Mouse (Mus musculus): ENCODE results near the gene Epha1.

GRCm38 (mm10) chr6:42310427-42311053 is 62.5 kb downstream of the Epha1 start:
- TF ChIP-seq POLR2A (IDR thresholded peaks at IDR 0.05; ENCODE audit: insufficient read length, low read depth): no peak
- TF ChIP-seq USF1 (IDR thresholded peaks at IDR 0.05; ENCODE audit: low read depth): no peak
- TF ChIP-seq CEBPB (IDR thresholded peaks at IDR 0.05; ENCODE audit: insufficient read depth, poor library complexity, severe bottlenecking): no peak
- no peak for TF ChIP-seq TCF12 (IDR thresholded peaks at IDR 0.05; ENCODE audit: insufficient read depth, poor library complexity, severe bottlenecking)
- no peak for TF ChIP-seq MYOG (IDR thresholded peaks at IDR 0.05; ENCODE audit: control insufficient read depth in 1 of 3, insufficient read depth in 1 of 3, insufficient read length in 2 of 3, low read depth in 2 of 3)
- TF ChIP-seq POLR2AphosphoS2 (IDR thresholded peaks at IDR 0.05; ENCODE audit: insufficient read length, low read depth): no peak
- TF ChIP-seq E2F4 (IDR thresholded peaks at IDR 0.05; ENCODE audit: insufficient read depth): no peak
- no peak for TF ChIP-seq TCF3 (IDR thresholded peaks at IDR 0.05; ENCODE audit: insufficient read length, low read depth)
- TF ChIP-seq MYOD1 (IDR thresholded peaks at IDR 0.05; ENCODE audit: control insufficient read depth in 1 of 3, insufficient read length in 2 of 3, low read depth in 2 of 3): no peak
- TF ChIP-seq REST (IDR thresholded peaks at IDR 0.05; ENCODE audit: insufficient read depth, insufficient read length): no peak
- TF ChIP-seq MAX (IDR thresholded peaks at IDR 0.05; ENCODE audit: low read depth): no peak
- TF ChIP-seq SRF (IDR thresholded peaks at IDR 0.05; ENCODE audit: control insufficient read depth, insufficient read length, low read depth): no peak

All from myocyte (in vitro differentiated cells).